Mouse (Mus musculus) heart, postnatal 36 days (tissue): ENCODE measurements around the gene Caskin2. TPM values are rescaled to one million over a fixed set of nuclear protein-coding genes. Genes with fewer than 3 reads are reported as not detected.
"Not testable (repeated sequence)": the region's sequence is repeated elsewhere in the genome, so short reads cannot be mapped to it uniquely, and the experiment has no call there.

ENCODE experiments used
- DNase-seq, 2 experiments: peaks; one replicate each; pipeline ENCODE4 v3.0.0; 2021 to 2022
- intact Hi-C: fragments of 180-260 bp; cut with DNase I; formaldehyde crosslinking; loops from one replicate; pipeline ENCODE4 v1.15.1; 2025
- total RNA-seq, 2 experiments: library from RNA; stranded (reverse); gene quantifications; 2 replicates each; pipeline ENCODE4 v1.2.3; 2021

The Caskin2 gene
- total RNA-seq: 10 to 100 TPM; 48.6 to 50.6 TPM

GRCm38 (mm10) chr11:115813507-115814296, at the start of gene Caskin2:
TSS of gene Caskin2 (minus strand) at chr11:115813639.
- intact Hi-C loops: loop anchor here (1.0 to 5.0 kb wide), 4 partner anchors 45 to 186 kb away; partner anchors contain the start of genes Myo15b and Slc25a19
- peak; percentile 94 to 95 for DNase-seq

GRCm38 (mm10) chr11:115859143-115859945, 45.9 kb upstream of the Caskin2 start:
- intact Hi-C loops: loop anchor here (1.0 to 2.0 kb wide), 3 partner anchors 35 to 137 kb away; partner anchors contain the start of genes Llgl2 and Tsen54
- DNase-seq: peak; percentile 93 to 96

- no peak for DNase-seq
- intact Hi-C loops: loop anchor here (2.0 kb wide), 2 partner anchors 34 to 44 kb away; partner anchors contain the start of genes Llgl2 and Tsen54
Observed at GRCm38 (mm10) chr11:115858354-115858753, 44.9 kb upstream of the Caskin2 start, which contains the start of gene Myo15b. TSS of gene Myo15b (plus strand) at chr11:115858406.

- DNase-seq: peak in 1 of 2 experiments; percentile 14
- intact Hi-C loops: loop anchor here (2.0 kb wide), 2 partner anchors 33 to 43 kb away; partner anchors contain the start of genes Llgl2 and Tsen54
Observed at GRCm38 (mm10) chr11:115857936-115858335, 44.5 kb upstream of the Caskin2 start.

DNA sequence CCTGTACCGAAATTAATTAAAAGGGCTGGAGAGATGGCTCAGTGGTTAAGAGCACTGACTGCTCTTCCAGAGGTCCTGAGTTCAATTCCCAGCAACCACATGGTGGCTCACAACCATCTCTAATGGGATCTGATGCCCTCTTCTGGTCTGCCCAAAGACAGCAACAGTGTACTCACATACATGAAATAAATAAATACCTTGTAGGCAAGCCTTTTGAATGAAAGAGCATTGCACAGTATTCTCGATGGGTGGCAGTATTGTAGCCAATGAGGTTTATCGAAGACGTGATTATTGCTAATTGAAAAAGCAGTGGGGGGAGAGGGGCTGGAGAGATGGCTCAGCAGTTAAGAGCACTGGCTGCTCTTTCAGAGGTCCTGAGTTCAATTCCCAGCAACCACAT, 43.7 kb upstream of the Caskin2 start:
- DNase-seq, intact Hi-C loops: not testable (repeated sequence)

- intact Hi-C loops: no loop called here
Observed at GRCm38 (mm10) chr11:115854674-115855073, 41.2 kb upstream of the Caskin2 start.

GRCm38 (mm10) chr11:115845819-115846218, 32.4 kb upstream of the Caskin2 start:
- DNase-seq: no peak
- intact Hi-C loops: no loop called here

More at GRCm38 (mm10) chr11:115854674-115855073, 41.2 kb upstream of the Caskin2 start:
- no peak for DNase-seq

- intact Hi-C loops: no loop called here
Observed at GRCm38 (mm10) chr11:115844240-115844639, 30.8 kb upstream of the Caskin2 start.

DNA sequence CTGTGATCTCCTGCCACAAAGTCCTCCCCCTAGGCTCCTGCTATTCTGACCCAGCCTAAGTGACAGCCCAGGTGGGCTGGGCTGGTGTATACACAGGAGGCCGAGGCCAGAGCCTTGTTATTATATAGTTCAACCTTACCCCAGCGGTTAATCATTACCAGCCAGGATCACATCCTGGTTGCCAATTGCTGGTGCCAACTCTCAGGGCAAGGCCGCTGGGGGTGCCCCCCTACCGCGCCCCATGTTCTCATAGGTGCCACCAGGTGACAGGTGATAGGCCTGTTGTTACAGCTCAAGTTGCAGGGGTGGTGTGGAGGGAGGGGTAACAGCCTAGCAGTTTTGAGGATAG, 30.4 kb upstream of the Caskin2 start:
- no peak for DNase-seq
- intact Hi-C loops: no loop called here

More at GRCm38 (mm10) chr11:115844240-115844639, 30.8 kb upstream of the Caskin2 start:
- no peak for DNase-seq

GRCm38 (mm10) chr11:115843141-115843890, 29.9 kb upstream of the Caskin2 start:
- intact Hi-C loops: no loop called here
- DNase-seq: no peak

DNA sequence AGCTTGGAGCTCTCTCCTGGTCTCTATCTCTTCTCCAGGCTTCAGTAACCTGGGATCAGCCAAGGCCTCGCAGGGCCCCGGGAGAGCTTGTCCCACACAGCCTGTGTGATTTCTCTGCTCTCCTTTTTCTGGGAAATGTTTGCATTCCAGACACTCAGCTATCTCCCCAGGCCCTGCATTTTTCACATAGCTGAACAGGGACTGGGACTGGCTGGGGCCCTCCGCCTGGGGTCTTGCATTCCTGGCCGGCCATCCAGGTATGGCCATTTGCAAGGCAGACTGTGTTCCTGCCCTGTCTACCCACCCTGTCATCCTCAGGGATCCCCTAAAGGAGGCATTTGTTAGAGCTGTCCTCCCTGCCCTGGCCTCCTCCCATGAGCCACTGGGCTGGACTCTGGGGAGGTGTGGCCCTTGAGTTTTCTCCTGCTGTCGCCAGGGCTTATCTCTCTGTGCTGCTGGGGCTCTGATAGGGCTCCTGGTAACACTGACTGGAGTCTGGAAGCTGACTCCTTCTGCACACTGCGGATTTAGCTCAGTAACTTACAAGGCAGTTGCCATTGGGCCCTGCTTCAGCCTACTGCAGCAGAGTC, 28.6 kb upstream of the Caskin2 start:
- intact Hi-C loops: no loop called here
- DNase-seq: peak; percentile 53 to 61

- no peak for DNase-seq
- intact Hi-C loops: no loop called here
Observed at GRCm38 (mm10) chr11:115841044-115841443, 27.6 kb upstream of the Caskin2 start.

DNA sequence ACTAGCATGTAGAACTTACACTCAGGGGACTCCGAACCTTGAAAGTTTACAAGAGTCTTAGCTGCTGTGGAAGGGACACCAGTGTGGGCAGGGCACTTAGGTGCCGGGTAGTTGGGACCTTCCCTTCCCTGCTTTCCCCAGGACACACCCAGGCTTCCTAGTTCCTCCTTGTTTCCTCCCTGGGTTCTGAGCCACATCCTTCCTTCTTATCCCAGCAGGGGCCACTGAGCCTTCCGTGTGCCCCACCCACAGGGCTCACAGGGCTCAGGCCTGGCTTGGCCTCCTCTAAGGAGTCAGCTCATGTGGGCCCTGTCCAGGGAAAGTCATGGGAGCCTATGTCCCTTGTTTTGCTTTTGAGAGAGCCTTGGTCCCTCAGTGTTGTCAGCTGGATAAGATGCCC, 26.3 kb upstream of the Caskin2 start:
- intact Hi-C loops: no loop called here

GRCm38 (mm10) chr11:115838895-115839311, 25.5 kb upstream of the Caskin2 start:
- intact Hi-C loops: no loop called here
- DNase-seq: no peak

More for the DNA sequence above, 26.3 kb upstream of the Caskin2 start:
- no peak for DNase-seq

DNA sequence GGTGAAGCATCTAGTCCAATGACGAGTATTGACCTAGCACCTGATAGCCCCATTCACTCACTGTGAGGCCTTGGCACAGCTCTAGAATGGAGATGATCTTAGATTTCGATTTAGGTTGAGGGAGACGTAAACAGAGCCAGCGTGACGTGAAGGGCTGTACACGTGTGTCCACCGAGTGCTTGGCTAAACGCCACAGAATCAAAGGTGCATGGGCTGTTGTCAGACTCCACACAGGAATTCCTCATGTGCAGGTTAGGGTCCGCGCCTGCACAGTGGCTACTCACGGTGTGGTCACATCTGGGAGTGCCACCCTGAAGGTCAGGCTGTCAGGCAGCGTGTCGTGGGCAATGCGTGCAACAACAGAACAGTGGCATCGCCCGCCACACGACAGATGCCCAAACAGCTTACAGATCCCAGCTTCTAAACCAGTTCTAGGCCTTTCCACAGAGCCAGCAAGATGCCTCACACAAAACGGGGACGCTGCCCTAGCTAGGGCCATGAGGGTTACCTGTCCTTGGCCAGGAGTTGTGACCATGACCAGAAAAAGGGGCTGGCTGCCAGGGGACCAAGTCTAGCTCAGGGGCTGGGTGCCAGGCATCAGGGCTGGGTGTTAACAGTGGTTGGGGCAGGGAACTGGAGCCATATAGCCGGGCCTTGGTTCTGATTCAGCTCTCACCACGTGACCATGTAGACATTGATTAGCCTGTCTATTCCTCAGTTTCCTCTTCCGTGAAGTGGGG, 24.3 kb upstream of the Caskin2 start:
- intact Hi-C loops: no loop called here
- DNase-seq: no peak

- no peak for DNase-seq
- intact Hi-C loops: no loop called here
Observed at GRCm38 (mm10) chr11:115836656-115837395, 23.4 kb upstream of the Caskin2 start.

DNA sequence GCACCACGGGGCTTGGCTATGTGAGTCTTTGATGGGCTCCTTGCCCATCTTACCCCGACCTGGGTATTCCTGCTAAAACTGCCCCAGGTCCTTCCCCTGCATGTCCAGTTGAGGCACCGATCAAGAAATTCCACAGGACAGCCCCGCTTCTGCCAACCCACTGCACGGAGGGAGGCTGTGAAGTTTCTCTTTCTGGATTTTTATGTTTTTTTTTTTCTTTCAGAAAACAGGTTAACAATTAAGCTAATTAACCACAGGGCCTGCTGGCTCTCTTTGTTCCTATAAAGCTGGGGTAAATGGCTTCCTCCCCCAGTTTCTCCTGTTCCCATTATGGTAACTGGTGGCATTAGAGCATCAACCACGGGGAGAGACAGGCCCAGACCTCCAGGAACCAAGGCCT, 20.6 kb upstream of the Caskin2 start:
- DNase-seq: no peak
- intact Hi-C loops: no loop called here

GRCm38 (mm10) chr11:115833021-115833513, 19.6 kb upstream of the Caskin2 start:
- no peak for DNase-seq
- intact Hi-C loops: no loop called here
